Mouse (Mus musculus): ENCODE data around the gene Eif1ad.

DNA sequence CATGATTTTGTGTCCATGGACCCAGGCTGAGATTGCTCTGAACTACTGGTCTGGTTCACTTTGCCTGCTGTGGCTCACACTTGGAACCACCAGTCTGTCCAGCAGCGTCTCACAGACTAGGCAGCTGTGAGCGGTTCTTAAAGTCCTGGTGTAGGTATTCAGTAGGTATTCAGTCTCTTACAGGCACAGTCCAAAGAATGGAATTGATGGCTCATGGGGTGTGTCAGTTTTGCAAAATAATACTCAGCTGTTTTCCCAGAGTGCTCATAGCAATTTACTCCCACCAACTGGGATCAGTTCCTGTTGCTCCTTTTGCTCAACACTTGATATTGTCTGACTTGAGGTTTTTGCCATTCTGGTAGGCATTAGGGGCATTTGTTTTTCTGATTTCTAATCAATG lies 4.4 kb upstream of the Eif1ad start:
- TF ChIP-seq CTCF (IDR thresholded peaks at IDR 0.05; ENCODE audit: low read depth): no peak
- TF ChIP-seq EP300 (optimal IDR thresholded peaks at IDR 0.05): no peak
